Mouse (Mus musculus): ENCODE data around the gene Pde6g. TPM values are rescaled to one million over a fixed set of nuclear protein-coding genes. Genes with fewer than 3 reads are reported as not detected.

Pde6g gene
- total RNA-seq, 2 experiments from 2014 or later = 0.32 TPM; not detected in 1

DNA sequence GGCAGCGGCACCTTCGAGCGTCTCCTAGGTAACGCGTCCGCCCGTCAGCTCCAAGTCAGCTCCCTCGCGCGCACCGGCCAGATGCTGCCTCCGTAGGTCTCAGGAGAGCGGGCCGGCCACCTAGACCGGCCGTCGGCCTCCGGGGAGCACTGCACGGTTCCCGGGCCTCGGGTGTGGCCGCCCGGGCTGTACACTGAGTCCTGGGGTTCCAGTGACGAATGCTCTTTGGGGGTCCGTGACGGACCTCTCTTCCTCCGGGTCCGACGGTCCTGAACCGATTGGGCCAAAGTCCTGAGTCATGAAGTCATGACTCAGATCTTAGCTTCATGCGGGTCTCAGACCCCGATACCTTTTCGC lies 14.4 kb upstream of the Pde6g start:
- no peak for ATAC-seq (replicated peaks; ENCODE audit: poor library complexity)

DNA sequence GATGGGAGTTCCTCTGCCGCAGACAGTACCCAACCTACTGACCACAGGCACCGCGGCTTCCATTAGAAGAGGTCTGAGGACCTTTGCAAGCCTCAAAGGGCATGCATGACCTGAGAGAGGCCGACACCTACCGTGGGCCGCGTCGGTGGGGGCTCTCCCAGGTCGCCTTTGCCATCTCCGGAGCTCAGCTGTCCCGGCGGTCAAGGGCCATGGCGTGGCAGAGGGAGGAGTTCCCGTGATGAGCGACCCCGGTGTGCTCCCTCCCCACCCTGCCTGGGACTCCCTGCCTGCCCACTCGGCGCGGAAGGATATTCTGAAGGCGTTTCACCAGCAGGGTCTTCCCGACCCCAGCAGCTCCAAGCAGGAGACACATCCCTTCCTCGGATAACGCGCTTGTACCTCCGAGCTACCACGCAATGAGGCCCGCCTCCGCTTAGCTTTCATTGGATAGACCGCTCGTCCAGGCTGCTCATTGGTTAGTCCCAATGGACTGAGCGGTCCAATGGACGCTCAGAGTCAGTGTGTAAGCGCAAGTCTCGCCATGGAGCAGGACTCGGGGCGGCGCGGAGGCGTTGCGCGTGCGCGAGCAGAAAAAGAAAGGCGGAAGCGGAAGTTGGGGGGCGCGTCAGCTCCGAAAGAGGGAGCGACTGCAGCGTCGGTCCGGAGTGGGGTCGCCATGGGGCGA lies 13.9 kb upstream of the Pde6g start, which contains the start of gene Arl16:
TSS of gene Arl16 (minus strand) at position 557 of the 685 bp plus-strand sequence.
- ATAC-seq (replicated peaks; ENCODE audit: poor library complexity) = peak; percentile 97

DNA sequence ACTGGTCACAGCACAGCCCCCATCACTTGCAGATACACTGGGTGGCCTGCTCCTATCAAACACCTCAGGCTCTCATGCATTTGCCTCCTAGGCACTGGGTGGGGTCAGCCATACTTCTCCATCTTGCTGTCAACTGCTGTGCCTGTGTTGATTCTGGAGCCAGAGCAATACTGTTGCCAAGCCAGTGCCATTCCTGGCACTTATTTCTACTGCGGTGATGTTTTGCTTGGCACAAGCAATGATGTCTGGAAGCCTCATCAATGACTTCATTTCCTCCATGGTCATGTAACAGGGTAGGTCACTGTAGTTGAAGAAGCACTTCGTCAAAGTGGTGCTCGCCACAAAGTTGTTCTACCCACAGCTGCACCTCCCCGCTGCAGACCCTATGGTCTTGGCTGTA lies 12.2 kb upstream of the Pde6g start:
- no peak for ATAC-seq (replicated peaks; ENCODE audit: poor library complexity)

DNA sequence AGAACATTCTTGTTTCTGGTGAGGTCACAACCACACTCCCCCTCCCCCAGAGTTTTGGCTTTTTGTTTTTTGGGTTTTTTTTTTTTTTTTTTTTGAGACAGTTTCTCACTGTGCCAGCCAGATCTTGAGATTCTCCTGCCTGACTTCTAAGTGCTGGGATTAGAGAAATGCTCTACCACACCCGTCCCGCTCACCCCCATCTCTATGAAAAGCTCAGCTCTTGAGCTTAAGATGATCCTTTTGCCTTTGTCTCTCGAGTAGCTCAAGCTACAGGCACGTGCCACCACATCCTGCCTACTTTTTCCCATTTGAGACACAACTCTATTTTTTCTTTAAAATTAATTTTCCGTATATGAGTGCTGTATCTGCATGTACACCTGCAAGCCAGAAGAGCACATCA lies 11.1 kb upstream of the Pde6g start:
- no peak for ATAC-seq (replicated peaks; ENCODE audit: poor library complexity)

DNA sequence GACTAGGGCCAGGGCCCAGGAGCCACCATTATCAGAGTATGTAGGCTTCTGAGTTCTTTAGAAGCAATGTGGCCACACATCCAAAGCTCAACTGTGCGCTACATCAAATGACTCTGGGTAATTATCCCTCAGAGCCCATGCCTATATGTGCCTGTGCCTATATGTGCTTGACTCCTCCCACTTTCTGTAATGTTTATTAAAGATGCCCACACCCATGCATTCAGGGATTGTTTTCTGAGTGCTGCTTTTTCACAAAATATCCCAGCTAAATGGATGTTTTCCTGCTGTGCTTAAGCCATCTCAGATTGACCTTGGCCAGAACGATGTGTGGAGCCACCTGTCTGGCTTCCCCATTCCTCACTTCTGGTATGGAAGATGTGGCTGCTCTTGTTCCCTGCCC lies 10.2 kb upstream of the Pde6g start:
- no peak for ATAC-seq (replicated peaks; ENCODE audit: poor library complexity)

DNA sequence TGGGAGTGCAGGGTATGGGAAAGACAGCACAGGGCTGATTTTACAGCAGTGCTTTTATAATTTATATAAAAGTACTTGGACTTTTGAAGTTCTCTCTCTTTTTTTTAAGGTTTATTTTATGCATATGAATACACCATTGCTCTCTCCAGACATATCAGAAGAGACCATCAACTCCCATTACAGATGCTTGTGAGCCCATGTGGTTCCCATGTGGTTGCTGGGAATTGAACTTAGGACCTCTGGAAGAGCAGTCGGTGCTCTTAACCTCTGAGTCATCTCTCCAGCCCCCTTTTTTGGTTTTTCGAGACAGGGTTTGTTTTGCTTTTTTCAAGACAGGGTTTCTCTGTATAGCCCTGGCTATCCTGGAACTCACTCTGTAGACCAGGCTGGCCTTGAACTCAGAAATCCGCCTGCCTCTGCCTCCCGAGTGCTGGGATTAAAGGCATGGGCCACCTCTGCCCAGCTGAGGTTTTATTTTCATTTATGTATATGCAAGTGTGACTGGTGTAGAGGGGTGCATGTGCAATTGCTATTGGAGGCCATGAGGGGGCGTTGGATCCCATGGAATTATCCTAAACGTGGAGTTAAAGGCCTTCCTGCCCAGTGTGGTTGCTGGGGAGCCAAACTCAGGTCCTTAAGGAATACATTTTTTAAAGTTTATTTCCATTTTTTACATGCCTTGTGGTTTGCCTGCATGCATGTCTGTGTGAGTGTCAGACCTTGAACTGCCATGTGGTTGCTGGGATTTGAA lies 5.7 kb upstream of the Pde6g start:
- ATAC-seq (replicated peaks; ENCODE audit: poor library complexity) = peak; percentile 41

DNA sequence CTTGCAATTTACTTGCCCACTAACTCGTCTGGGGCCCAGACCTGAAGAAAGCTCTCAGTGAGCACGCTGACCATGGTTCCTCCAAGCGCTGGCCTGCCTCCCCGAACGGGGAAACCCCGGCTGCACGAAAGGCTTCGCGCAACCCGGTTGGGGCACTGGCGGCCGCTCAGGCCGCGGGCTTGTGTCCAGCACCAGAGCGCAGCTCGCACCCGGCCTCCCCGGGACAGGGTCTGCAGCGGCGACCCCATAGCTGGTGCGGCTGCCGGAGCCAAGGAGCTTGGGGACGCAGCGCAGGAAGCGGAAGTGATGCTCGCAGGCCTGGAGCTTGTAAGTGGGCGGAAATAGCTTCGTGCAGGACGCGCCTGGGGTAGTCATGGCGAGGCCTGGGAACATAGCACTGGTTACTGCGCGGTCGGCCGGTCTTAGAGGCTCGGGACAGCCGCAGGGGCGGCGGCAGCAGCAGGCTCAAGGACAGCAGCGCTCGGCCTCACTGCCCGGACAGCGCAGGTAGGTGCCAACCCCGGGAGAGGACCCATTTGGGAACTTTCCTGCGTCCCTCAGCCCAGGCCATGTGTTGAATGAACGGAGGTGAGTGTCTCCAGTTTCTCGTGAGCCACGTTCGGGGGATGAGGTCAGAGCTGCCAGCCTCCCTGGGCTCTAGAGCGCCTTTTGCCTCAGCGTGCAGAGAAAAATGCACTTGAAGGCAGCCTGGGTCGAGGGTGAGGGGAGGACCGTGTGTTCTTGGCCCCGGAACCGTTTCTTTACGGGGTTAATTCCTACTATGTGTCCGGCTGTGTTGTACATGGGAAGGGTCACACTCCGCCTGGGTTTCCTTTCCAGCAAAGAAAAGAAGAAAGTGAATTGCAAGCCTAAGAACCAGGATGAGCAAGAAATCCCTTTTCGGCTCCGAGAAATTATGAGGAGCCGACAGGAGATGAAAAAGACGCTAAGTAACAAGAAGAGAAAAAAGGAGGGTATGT lies 4.8 kb upstream of the Pde6g start, which contains the start of the genes Oxld1 and Ccdc137:
TSS of gene Oxld1 (minus strand) at position 297 of the 980 bp plus-strand sequence.
TSS of gene Ccdc137 (plus strand) at position 344 of the 980 bp plus-strand sequence.
- ATAC-seq (replicated peaks; ENCODE audit: poor library complexity) = peak; percentile 92

DNA sequence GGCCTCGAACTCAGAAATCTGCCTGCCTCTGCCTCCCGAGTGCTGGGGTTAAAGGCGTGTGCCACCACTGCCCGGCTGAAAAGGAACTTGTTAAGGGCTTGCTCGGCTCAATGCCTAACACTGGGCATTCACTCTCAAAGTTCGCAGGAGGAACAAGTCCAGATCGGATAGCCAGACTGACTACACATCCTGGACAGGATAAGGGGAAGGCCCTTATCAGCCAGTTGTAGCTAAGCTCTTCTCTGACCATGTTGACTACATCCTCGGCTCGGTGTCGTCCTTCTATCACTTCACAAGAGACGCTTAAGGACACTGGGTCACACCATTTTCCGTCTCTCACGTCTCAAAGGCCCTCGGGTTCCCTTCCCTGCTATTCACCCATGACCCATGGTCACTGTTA lies 4.1 kb upstream of the Pde6g start:
- peak; percentile 4; the same call in 1 of the 2 replicates for ATAC-seq (replicated peaks; ENCODE audit: poor library complexity)

DNA sequence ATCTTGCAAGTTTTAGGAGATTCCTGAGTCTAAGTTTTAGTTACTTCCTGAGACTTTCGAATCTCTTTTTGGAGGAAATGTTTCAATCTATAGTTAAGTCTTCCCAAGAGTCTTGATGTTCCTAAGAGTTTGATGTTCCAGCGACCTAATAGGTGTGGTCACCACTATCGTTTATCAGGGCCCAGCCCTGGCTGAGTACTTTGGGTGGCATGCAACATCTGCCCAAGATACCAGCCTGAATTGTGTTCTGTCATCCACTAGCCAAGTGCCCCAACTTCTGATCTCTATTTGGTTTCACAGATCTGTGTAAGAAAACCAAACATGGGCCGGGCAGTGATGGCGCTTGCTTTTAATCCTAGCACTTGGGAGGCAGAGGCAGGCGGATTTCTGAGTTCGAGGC lies 2.1 kb upstream of the Pde6g start:
- ATAC-seq (replicated peaks; ENCODE audit: poor library complexity) = no peak

DNA sequence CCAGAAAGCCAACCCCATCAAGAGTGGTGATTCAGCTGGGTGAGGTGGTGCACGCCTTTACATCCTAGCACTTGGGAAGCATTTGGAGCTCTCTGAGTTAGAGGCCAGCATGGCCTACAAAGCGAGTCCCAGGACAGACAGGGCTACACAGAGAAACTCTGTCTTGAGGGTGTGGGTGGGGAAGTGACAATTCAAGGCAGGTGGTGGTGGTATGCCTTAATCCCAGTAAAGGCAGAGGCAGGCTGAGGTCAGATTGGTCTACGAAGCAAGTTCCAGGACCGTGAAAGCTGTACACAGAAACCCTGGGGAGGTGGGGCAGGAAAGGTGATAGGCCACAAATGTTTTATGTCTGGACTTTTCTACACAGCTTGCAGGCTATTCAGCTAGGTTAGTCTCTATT lies 1.7 kb upstream of the Pde6g start:
- no peak for ATAC-seq (replicated peaks; ENCODE audit: poor library complexity)

DNA sequence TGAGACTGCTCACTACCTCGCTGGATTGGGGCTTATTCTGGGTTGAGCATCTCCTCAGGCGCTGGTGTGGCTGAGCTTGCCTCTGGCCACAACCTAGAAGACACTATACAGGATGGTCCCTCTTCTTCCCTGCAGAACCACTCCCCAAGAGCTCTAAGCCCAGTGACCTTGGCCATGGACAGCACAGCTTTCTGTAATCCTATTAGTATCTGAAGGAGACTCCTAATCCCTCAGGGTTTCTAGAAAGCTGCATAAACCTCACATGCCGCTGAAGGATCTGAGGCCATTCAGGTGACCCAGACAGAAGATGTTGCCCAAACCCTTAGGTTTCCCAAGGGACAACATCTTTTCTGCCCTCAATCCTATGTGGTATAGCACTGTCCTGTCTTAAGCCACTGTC lies 1.1 kb downstream of the Pde6g start:
- no peak for ATAC-seq (replicated peaks; ENCODE audit: poor library complexity)

DNA sequence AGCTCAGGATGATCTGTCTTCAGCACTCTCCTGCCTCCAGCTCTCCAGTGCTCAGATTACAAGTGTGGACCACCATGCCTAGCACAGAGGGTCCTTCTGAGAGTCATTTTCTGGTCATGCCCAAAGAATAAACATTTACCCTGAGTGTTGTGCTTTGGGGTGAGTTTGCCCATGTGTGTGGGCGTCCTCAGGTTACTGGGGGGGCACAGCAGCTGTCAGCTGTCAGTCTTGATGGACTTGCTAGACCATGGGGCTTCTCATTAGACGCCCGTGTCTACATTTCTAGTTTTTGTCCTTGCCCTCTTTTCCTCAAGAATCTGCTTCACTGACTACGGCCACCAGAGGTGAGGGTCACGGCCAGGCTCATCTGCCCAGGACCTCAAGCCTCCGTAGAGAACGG lies 6.1 kb downstream of the Pde6g start:
- no peak for ATAC-seq (replicated peaks; ENCODE audit: poor library complexity)

DNA sequence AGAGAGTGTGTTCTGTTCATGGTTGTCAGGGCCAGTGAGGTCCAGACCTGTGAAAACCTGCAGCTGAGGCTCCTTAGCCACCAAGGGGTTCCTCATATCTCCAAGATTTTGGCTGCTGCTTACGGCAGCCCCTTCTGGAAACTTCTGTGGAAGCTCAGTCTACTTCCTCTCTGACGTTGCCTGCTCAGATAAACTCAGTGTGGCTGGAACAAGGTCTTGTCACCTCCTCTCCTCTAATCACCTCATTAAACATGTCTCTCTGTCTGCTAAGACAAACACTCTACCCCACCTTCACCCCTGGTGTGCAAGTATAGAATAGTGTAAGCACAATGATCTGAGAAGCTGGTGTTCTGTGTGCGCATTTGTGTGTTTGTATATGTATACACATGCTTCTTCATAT lies 7.8 kb downstream of the Pde6g start:
- no peak for ATAC-seq (replicated peaks; ENCODE audit: poor library complexity)

DNA sequence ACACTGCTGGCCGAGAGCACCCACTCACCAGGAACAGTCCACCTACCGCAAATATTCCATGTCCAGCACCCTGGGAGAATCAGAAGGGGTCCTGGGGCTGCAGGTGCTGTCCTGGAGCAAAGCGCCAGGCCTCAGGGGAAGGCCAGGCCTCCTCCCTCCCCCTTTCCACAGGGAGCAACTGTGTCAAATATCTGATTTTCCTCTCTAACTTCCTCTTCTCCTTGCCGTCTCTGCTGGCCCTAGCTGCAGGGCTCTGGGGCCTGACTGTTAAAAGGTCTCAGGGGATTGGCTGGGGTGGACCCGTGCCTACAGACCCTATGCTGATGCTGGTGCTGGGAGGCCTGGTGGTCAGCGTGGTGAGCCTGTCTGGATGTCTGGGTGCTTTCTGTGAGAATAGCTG lies 9.2 kb downstream of the Pde6g start:
- ATAC-seq (replicated peaks; ENCODE audit: poor library complexity) = no peak

DNA sequence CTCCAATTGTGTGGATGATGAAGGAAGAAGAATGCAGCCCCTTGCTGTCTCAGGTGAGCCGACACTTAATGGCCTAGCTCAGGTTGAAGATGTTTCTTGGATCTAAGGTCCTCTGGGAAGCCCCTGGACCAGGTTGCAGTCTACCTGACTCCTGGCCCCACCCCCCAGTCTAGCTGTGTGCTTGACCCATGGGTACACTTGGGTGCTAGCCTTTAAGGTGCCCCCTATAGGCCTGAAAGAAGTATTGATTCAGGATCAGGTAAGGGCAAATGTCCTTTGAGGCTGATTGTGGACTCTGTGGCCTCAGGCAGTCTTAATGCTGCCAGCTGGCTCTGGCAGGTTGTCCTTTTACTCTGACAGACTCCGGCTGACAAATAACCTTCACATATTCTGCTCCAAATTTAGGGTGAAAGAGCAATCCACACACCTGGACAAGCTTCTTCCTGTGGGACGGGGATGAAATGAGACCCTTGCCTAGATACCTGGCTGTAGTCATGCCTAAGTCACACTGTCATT lies 10.5 kb downstream of the Pde6g start:
- ATAC-seq (replicated peaks; ENCODE audit: poor library complexity) = no peak

DNA sequence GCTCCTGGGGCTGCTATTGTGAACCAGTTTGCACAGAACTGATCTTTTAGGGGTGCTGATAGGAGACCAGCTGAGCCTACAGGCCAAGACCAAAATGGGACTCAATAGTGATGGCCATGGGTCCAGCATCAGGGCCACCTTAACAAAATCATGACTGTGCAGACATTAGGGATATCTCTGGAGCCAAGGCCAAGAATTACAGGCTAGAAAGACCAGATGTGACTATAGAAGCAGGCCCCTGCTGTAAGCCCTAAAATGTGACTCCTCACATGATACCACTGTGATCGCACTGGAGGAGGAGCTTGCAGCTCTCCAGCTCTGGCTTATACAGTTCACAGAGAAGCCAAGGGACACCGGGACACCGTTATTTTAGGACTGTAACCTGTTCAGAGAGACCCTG lies 11.0 kb downstream of the Pde6g start, which contains the start of gene Tspan10:
TSS of gene Tspan10 (plus strand) at position 301 of the 400 bp plus-strand sequence.
- ATAC-seq (replicated peaks; ENCODE audit: poor library complexity) = no peak

DNA sequence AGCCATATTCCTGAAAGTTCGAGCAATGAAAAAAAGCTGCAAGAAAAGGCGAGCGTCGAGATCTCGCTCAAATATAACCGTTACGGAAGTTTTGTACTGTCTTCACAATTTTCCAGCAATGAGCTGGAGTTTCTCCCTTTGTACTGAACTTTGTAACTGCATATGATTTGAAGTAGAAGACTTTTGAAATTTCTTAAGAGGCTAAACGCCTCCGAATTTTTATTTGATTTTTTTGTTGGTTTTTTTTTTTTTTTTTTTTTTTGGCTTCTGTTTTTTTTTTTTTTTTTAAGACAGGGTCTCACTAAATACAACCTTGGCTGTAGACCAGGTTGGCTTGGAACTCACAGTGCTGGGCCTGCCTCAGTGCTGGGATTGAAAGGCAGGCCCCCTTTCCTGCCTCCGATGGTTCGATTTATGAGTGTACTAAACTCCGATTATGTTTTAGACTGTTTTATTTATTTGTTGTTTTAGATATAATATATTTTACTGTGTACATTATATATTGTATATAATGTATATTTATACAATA lies 15.4 kb downstream of the Pde6g start:
- ATAC-seq (replicated peaks; ENCODE audit: poor library complexity) = no peak

DNA sequence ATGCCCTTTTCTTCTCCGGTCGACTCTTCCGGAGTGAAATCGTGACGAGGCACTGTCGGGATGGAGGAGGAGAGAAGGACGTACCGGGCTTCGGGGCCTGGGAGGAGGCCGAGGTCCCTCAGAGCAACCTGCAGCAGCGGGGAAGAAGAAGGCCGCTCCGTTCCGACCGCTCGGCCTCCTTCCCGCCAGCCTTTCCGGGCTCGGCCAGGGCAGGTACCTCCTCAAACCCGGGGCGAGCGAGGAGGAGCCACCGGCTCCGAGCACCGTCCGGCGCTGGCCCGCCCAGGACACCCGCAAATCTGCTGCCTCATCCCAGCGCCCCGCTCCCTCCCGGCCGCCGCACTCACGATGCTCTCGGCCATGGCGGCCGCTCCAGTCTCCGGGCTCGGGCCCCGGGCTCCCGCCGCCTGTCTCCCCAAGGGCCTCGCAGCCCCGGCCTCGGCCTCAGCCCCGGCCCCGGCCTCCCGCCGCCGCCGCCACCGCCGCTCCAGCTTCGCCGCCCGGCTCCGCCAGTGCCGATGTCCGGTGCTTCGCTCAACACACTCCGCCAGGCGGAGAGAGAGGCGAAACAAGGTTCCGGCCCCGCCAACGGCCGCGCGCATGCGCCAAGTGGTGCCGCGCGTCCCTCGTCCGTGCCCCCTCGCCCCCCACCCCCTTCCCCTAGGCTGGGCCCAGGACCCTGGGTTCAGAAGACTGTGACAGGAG lies 16.0 kb downstream of the Pde6g start, which contains the start of gene Nploc4:
TSS of gene Nploc4 (minus strand) at position 557 of the 705 bp plus-strand sequence.
- peak; percentile 95 for ATAC-seq (replicated peaks; ENCODE audit: poor library complexity)

DNA sequence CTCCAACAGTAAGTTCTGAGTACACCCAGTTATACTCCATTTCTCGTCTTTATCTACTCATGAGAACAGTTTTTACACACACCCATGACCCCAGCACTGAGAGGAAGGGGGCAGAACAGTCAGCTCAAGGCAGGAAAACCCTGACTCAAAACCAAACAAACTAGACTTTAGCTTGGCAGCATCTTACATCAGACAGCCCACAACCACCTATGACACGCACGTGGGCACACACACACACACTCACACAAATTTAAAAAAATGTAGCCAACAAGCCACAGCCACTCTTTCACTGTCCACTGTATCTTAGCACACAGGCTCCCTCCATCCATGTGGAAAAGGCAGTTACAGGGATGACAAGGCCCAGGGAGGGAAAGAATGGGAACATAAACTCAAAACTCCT lies 26.6 kb downstream of the Pde6g start:
- no peak for ATAC-seq (replicated peaks; ENCODE audit: poor library complexity)
